8 mouse cellular contexts compared by ENCODE assay signal in the genomic region with DNA sequence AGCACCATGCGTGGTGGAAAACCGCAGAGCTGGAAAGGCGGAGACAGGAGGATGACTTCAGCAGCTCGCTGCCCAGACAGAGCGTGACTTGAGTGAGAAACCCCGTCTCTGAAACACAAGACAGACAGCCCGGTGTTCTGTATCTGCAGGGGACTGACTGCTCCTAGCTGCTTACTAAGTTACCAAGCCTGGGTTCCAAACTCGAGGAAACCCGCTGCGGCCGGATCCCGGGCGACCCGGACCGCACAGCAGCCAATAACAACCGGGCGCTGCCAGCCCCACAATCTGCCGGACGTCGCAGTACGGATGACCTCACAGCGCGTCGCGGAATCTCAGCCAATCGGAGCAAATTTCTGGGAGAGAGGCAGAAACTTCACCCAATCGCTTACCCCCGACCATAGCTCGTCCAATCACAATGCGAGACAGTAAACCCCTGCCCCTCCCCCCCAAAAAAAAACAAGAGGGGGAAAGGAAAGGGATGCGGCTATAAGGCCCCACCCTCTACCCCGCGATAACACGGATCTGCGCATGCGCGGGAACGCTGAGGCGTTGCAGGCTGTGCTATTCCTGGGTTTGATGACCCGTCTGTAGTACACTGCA. TPM values are rescaled to one million over a fixed set of nuclear protein-coding genes. Genes with fewer than 3 reads are reported as not detected.
DNase-seq lines count a peak whose midpoint lies in the region; ATAC-seq and TF ChIP-seq lines count a peak whose summit lies in the region.

No protein-coding gene starts in this region.

- peak overlapping the region; percentile 95 for H3K27ac ChIP-seq in gastrocnemius, adult 2 months
- peak overlapping the region; percentile 93 for H3K27ac ChIP-seq in hindbrain, postnatal 0 days
- H3K27ac ChIP-seq in left cerebral cortex, adult 2 months: peak overlapping the region; percentile 98

- intact Hi-C loops in gastrocnemius, adult 2 months (cut with DNase I): loop anchor here (5.0 kb wide), 1 partner anchor 150 kb away; a partner anchor contains a TSS
- intact Hi-C loops in left cerebral cortex, adult 2 months (cut with DNase I): loop anchor here (2.0 to 5.0 kb wide), 2 partner anchors 50 to 163 kb away; a partner anchor contains a TSS

- H3K9ac ChIP-seq in hindbrain, postnatal 0 days (replicated peaks; ENCODE audit: low read length): peak overlapping the region; percentile 70

- H3K36me3 ChIP-seq in hindbrain, postnatal 0 days (ENCODE audit: insufficient read depth, low read length): no peaks in the 10 kb centered on the region

- no peak for TF ChIP-seq CTCF in gastrocnemius, adult 2 months (IDR thresholded peaks at IDR 0.05)
- no peak for TF ChIP-seq CTCF in hindbrain, postnatal 0 days (IDR thresholded peaks at IDR 0.05; ENCODE audit: low read depth)
- no peak for TF ChIP-seq CTCF in left cerebral cortex, adult 2 months (IDR thresholded peaks at IDR 0.05)

- DNase-seq in ZHBTc4 (ENCODE audit: low read depth, low spot score): peak; percentile 100
- DNase-seq in gastrocnemius, adult 2 months: peak; percentile 98
- peak; percentile 99 for DNase-seq in hindbrain, postnatal 0 days (ENCODE audit: low spot score)
- peak; percentile 95 to 96 for DNase-seq in left cerebral cortex, adult 2 months (ENCODE audit: extremely low spot score in 1 of 2, low spot score in 2 of 2)
- DNase-seq in right cerebral cortex, adult 2 months (ENCODE audit: low spot score in 2 of 2): peak; percentile 96 to 97
- peak; percentile 97 for DNase-seq in urinary bladder, postnatal 14 days (ENCODE audit: low spot score)

- 0% methylated on average over 40 of the region's 40 CpGs for WGBS in hindbrain, postnatal 0 days

- peak; percentile 96 for ATAC-seq in common myeloid progenitor, adult 5-6 weeks (replicated peaks; ENCODE audit: low read depth, poor library complexity, severe bottlenecking)
- peak; percentile 97 for ATAC-seq in hindbrain, postnatal 0 days
- ATAC-seq in megakaryocyte, adult 5-6 weeks (ENCODE audit: poor library complexity, severe bottlenecking): peak; percentile 96

- no peaks in the 10 kb centered on the region for H3K9me3 ChIP-seq in hindbrain, postnatal 0 days (ENCODE audit: low read length)

- H3K4me3 ChIP-seq in gastrocnemius, adult 2 months: peak overlapping the region; percentile 81
- H3K4me3 ChIP-seq in hindbrain, postnatal 0 days (ENCODE audit: low read length): peak overlapping the region; percentile 58
- peak overlapping the region; percentile 65 for H3K4me3 ChIP-seq in left cerebral cortex, adult 2 months

- H3K4me1 ChIP-seq in hindbrain, postnatal 0 days (ENCODE audit: insufficient read depth, low read length): no peaks in the 10 kb centered on the region

- no peaks in the 10 kb centered on the region for H3K27me3 ChIP-seq in hindbrain, postnatal 0 days (ENCODE audit: insufficient read depth, low read length)

- H3K4me2 ChIP-seq in hindbrain, postnatal 0 days (ENCODE audit: low read depth, low read length): peak overlapping the region; percentile 84

RNA-seq across cellular contexts. Expression of a gene that starts 13.1 kb away (rescaled TPM):
- 20.7 and 34.7 TPM in 2 replicates for total RNA-seq in common myeloid progenitor, adult 5-6 weeks (2017)
- total RNA-seq in gastrocnemius, adult 2 months (2021): 10 to 100 TPM; 76.4 to 86.9 TPM
- total RNA-seq in hindbrain, postnatal 0 days (2014; rRNA removed): 188 and 206 TPM in 2 replicates
- 44.8 and 55.9 TPM in 2 replicates for polyA plus RNA-seq in hindbrain, postnatal 0 days (2015; fragmentation: Nextera tagmentation; extraction: Ambion mirVana)
- total RNA-seq in left cerebral cortex, adult 2 months (2021): 100 to 1,000 TPM; 268 to 280 TPM
- 26.9 and 27.2 TPM in 2 replicates for total RNA-seq in megakaryocyte, adult 5-6 weeks (2015)
- total RNA-seq in megakaryocyte, adult 5-6 weeks (2017): 11.5 and 13.9 TPM in 2 replicates

RNA-seq across cellular contexts. Expression of a gene that starts 42.4 kb away (rescaled TPM):
- total RNA-seq in common myeloid progenitor, adult 5-6 weeks (2017): 1.1 and 4.4 TPM in 2 replicates
- 100 to 1,000 TPM; 109 to 120 TPM for total RNA-seq in gastrocnemius, adult 2 months (2021)
- 39.2 and 50.5 TPM in 2 replicates for total RNA-seq in hindbrain, postnatal 0 days (2014; rRNA removed)
- 28.2 and 28.3 TPM in 2 replicates for polyA plus RNA-seq in hindbrain, postnatal 0 days (2015; fragmentation: Nextera tagmentation; extraction: Ambion mirVana)
- total RNA-seq in left cerebral cortex, adult 2 months (2021): 10 to 100 TPM; 26.8 to 29.3 TPM
- 0.14 and 0.33 TPM in 2 replicates for total RNA-seq in megakaryocyte, adult 5-6 weeks (2015)
- 0.24 and 1.2 TPM in 2 replicates for total RNA-seq in megakaryocyte, adult 5-6 weeks (2017)

RNA-seq across cellular contexts. Expression of a gene that starts 53.1 kb away (rescaled TPM):
- total RNA-seq in common myeloid progenitor, adult 5-6 weeks (2017): 14.2 and 17.5 TPM in 2 replicates
- 10 to 100 TPM in 1 of 2 experiments, 1 to 10 TPM in 1; 9.9 to 12.0 TPM for total RNA-seq in gastrocnemius, adult 2 months (2021)
- 0.83 and 1.3 TPM in 2 replicates for total RNA-seq in hindbrain, postnatal 0 days (2014; rRNA removed)
- 0.21 and 0.39 TPM in 2 replicates for polyA plus RNA-seq in hindbrain, postnatal 0 days (2015; fragmentation: Nextera tagmentation; extraction: Ambion mirVana)
- total RNA-seq in left cerebral cortex, adult 2 months (2021): 1 to 10 TPM; 9.0 to 9.7 TPM
- 14.4 and 14.7 TPM in 2 replicates for total RNA-seq in megakaryocyte, adult 5-6 weeks (2015)
- 11.7 and 13.1 TPM in 2 replicates for total RNA-seq in megakaryocyte, adult 5-6 weeks (2017)

Comparison
In these comparisons a context has a peak if more than half of its experiments do, and no peak if none do; other contexts are left out.
1. Peak in every context shown above with its lines: DNase-seq, ATAC-seq, H3K4me3 ChIP-seq and H3K27ac ChIP-seq.